Mouse (Mus musculus): ENCODE results near the gene Ctdspl. TPM values are rescaled to one million over a fixed set of nuclear protein-coding genes. Genes with fewer than 3 reads are reported as not detected.

The Ctdspl gene
- total RNA-seq, 4 experiments from 2014 or later = 2.0 to 4.7 (median 3.1) TPM

DNA sequence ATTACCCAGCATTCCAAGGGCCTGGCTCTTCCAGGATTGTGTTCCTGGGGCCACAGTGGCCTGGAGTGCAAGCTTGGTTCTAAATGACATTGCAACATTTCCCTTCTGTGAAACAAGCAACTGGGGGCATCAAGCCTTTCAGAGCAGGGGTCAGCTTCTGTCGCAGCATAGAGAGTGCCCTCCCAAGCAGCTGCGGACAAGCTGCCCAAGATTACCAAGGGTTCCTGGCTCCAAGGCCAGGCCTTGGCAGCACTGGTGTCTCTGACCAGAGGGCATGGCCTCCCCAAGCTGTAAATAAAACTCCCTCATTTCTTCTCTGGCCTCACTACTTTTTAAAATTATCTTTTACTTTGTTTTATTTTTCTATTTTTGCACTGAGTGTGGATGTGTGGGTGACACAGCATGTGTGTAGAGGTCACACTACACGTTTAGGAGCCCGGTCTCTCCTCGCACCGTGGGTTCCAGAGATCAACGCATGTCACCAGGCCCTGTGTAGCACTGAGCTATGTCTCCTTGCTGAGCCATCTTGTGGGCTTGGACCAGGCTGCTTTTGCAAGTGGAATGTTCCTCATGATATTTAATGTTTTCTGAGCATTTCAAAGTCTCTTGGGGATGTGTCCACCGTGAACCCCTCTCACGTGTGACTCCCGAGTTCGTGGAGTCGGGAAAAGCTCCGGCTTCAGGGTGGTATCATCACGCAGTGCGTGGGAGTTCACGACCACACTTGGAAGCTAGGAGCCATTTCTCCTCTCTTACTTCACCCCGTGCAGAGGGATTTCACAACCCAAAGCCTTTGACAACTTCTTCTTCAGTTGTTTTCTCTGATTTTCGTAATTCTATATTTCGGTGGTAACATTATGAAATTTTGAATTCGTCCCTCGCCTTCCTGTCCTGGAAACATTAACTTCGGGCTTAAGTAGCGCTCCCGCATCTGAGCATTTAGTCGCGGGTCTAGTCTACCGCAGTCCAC, 102.3 kb downstream of the Ctdspl start:
- no peak for DNase-seq (ENCODE audit: low spot score in 2 of 2)

- DNase-seq (ENCODE audit: low spot score in 2 of 2) = peak; percentile 32 to 49
These were observed 103.3 kb downstream of the Ctdspl start for GRCm38 (mm10) chr9:119029568-119029967.

DNA sequence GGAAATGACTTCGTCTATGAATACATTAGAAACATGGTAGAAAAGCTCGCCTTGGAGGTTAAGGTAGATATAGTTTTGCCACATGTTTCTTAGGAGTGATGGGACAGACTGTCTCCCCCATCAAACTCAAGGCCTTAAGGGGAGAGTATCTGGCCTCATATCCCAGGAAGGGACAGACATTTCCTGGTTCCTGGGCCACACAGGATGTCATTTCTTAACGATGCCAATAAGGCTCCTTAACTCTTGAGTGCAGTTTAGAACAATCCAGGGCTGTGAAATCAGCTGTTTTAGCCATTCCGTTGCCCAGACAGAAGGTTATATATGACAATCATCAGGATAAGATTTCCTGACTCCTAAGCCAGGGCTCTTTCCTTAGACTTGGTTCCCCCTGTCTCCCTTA, 104.8 kb downstream of the Ctdspl start:
- no peak for DNase-seq (ENCODE audit: low spot score in 2 of 2)

DNA sequence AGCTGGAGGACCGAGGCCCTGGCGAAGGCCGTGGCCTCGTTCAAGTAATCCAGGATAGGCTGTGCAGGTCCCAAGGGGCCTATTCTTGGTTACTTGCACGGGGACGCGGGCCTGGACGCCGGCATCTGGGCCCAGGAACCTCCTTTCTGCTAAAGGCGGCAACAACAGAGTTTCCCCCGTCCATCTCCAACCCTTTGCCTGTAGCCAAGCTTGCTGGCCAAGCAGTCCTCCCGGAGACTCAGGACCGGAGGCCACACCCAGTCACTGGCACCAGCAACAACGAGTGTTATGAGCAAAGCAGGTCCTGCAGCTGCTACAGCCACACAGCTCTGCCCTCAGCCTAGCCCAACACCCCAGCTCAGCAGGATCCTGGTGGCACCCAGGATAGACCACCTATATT, 105.5 kb downstream of the Ctdspl start:
- peak; percentile 47 to 70 for DNase-seq (ENCODE audit: low spot score in 2 of 2)

DNA sequence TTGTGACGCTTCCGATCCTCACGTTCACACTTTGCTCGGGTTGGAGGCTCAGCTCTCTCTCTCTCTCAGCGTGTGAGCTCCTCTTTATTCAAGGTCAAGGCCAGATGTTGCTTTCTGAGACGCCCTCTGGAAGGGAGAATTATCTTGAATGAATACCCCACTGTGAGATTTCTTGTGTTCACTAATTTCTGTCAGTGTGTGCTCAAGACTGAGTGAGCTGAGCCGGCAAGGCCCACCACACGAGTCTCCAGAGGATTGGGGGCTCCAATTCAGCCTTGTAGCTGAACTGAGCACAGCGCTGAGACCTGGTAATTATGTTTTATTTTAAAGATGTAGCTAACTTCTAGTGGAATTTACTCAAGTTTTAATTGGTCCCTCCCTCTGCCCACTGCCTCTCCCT, 106.3 kb downstream of the Ctdspl start:
- DNase-seq (ENCODE audit: low spot score in 2 of 2) = no peak

- DNase-seq (ENCODE audit: low spot score in 2 of 2) = no peak
These were observed 107.1 kb downstream of the Ctdspl start for GRCm38 (mm10) chr9:119033111-119033921.

DNA sequence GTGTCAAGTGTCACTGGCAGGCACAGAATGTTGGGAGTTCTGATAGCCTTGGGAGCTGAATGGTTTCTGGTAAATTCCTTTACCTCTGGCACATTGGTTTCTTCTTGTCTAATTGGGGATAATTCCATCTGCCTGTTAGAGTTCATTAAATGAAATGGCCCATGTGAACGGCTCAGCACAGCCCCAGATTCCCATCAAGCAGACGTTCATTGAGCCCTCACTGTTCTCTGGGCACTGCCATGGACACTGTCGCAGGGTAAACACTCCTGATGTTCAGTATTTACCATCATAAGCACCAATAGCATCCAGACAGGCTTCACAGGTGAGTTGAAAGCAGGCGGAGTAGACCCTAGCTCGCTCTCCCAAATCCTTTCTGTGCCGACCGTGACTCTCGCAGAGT, 107.8 kb downstream of the Ctdspl start:
- DNase-seq (ENCODE audit: low spot score in 2 of 2) = no peak

DNA sequence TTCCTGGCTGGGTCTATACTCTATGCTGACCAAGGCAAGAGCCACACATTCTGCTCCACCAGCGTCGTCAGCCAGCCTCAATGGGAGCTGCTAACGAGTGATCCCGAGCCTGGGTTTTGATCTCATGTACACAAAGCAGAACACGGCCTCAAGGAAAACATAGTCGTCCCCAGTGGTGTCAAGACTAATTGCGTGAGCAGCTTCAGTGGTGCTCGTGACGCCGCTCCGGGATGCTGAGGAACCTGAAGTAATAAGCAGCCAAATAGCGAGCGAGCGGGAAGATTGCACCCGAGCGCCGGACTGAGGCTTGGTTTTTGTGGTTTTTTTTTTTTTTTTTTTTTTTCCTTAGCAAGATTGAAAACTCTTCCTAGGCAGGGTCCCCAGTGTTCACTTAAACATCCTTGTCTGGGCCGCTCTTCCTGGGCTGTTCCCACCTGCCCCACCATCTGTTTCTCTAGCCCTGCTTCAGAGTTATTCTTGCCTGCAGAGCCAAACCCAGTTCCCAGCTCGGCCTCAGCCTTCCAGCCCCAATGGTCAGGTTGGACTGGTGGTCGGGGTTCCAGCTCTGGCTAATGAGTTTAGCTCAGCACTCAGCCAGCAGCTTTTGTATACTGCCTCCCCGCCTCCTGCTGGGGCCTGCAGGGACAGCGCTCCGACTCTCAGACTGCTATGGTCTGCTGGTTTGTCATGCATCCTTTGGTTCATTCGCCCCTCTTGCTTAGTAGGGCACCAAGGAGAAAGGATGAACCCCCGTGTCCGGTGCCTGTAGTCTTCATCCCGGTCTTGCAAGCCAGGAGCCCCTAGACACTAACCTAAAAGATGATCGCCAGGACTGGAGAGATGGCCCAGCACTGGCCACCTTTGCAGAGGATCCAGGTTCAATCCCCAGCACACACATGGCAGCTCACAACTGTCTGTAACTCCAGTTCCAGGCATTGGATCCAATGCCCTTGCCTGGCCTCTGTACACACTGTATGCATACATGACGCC, 108.7 kb downstream of the Ctdspl start:
- no peak for DNase-seq (ENCODE audit: low spot score in 2 of 2)

DNA sequence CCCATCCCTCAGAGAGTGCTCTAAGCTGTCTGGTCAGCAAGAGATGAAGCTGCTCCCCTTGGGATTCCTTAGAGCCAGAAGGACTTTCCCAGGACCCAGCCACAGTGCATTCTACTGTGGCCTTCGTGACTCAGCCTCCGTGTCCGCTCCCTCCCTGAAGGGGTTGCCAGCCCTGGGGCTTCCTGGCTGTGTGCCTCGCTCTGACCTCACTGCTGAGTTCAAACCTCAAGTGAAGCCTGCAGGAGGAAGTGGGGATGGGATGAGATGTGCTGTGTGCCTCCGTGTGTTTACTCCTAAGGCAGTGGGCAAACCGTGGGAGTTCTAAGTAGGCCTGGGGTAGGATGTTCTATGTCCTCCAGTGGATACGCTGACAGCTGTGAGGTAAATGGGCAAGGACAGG, 109.6 kb downstream of the Ctdspl start:
- DNase-seq (ENCODE audit: low spot score in 2 of 2) = peak; percentile 62 to 77

DNA sequence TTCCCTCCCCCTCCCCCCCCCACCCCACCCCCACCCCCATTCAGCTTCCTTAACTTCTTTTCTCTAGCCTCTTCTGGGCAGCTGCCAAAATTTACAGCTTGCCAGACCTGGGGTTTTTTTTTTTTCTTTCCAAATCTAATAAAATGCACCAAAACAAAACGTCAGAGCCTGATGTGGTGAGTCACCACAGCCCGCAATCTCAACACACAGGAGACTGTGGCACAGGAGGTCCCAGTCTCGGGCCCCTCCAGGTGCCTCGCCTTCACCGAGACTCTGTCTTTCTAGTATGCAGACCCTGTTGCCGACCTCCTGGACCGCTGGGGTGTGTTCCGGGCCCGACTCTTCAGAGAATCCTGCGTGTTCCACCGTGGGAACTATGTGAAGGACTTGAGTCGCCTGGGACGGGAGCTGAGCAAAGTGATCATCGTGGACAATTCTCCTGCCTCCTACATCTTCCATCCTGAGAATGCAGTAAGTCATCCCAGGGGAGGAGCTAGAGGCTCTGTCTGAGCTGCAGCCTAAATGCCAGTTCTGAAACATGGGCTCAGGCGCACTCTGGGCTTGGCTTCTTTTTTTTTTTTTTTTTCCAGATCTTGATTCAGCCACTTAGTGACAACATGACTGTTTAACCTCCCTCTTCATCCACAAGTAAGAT, 111.0 kb downstream of the Ctdspl start:
- DNase-seq (ENCODE audit: low spot score in 2 of 2) = no peak

DNA sequence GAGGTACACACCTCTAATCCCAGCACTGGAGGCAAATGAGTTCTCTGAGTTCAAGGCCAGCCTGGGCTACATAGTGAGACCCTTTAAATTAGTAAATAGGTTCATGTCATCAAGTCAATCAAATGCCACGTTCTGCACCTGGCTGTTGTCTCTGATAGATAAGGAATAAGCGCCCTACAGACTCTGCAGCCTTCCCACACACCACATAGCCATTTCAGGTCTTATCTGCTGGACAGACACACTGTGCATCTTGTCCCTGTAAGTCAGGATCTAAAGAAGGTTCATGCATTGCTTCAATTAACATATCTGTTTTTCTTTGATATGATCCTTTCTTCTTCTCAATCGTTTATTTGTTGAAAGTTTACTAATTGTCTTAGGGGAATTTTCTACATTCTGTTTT, 112.3 kb downstream of the Ctdspl start:
- no peak for DNase-seq (ENCODE audit: low spot score in 2 of 2)

DNA sequence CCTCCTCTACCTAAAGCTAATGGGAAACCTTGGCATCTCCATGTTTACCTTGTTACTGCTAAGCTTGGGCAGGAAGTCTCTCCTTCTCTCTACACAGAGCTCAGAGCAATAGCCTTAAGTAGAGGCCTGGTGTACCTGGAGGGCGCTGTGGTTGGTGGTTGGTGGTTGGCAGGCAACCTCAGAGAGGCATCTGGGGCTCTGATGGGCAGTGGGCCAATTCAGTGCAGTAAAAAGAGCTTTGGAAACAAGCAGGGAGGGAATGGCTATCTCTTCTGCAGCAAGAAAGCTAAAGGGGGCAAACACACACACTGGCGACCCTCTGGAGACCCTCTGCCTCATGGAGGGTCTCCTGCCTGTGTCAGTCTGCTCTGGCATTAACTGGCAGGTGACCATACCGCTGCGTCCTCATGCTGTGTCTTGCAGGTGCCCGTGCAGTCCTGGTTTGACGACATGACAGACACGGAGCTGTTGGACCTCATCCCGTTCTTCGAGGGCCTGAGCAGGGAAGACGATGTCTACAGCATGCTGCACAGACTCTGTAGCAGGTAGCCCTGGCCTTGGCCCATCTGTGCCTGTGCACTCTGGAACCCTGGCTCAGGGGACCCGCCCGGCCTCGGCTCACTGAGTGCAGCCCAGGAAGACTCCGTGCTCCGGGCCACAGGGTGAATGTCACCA, 114.0 kb downstream of the Ctdspl start:
- DNase-seq (ENCODE audit: low spot score in 2 of 2) = no peak

- no peak for DNase-seq (ENCODE audit: low spot score in 2 of 2)
These were observed 122.1 kb downstream of the Ctdspl start for GRCm38 (mm10) chr9:119048182-119048903.

GRCm38 (mm10) chr9:119051158-119051557, 124.9 kb downstream of the Ctdspl start:
- no peak for DNase-seq (ENCODE audit: low spot score in 2 of 2)

DNA sequence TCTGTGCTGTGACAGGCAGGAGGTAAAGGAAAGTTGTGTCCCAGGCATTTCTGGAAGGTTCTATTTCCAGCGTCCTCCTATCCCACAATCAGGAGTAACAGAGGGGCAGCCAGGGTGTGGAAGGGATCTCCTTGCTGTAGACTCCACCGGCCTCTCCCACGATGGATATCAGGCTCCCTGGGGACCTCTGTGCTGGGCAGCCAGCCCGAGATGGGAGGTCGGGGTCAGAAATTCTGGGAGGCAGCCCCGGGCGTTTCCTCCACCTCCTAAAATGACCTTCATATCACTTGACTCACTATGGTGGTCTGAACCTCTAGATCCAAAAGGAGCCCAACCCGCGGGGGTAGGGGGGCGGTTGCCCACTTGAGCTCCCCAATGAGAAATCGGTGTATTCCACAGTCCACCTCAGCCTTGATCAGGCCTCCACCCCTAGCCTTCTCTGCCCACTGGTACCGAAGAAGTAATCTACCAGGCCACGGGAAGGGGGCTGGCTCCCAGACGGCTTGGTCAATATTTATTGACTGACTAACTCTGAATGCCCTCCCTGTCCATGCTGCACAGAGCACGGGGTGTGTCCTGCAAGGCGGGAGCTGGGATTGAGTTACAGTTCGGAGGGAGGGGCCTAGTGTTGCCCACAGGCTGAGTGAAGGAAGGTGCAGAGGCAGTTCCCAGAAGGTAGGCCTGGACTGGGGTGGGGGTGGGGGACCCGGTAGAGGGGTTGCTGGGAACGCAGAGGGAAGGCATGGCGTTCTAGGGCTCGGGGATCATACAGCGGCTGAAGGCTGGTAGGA, 126.1 kb downstream of the Ctdspl start, which contains the start of gene Vill:
Vill (plus strand) TSS at position 625 of the 791 bp plus-strand sequence.
- no peak for DNase-seq (ENCODE audit: low spot score in 2 of 2)

- no peak for DNase-seq (ENCODE audit: low spot score in 2 of 2)
These were observed 127.8 kb downstream of the Ctdspl start for GRCm38 (mm10) chr9:119053964-119054576.

- no peak for DNase-seq (ENCODE audit: low spot score in 2 of 2)
These were observed 129.1 kb downstream of the Ctdspl start for GRCm38 (mm10) chr9:119055336-119055735.

DNA sequence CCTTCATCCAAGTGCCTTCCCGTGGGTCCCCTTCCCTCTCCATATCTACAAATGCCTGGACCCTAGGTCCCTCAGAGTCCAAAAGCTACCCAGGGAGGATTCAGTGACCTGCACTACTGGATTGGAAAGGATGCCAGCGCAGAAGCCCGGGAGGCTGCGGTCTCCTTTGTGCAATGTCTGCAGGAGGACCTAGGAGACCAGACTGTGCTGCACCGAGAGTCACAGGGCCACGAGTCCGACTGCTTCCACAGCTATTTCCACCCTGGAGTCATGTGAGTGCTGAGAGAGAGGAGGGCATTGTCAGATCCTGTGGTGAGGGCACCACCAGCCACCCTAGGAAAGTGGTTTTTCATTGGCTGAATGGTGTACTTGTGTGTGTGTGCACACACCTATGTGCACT, 132.0 kb downstream of the Ctdspl start:
- DNase-seq (ENCODE audit: low spot score in 2 of 2) = no peak
